In the genomic region with DNA sequence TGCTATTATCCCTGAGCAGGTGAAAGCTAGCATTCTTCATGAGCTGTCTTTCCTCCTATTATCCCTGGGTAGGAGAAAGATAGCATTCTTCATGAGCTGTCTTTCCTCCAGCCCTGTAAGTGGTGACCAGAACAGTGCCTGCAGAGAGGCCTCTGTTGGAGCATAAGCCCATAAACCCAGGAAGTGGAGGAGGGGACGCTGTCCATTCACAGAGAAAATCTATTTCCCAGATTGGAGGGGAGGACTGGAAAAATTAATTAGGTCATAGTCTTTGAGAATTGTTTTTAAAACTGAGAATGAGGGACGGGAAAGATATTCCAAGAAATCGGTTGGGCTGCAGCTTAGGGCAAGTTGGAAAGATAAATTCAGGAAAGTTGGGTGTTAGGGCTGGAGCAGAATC, we compare ENCODE assay signal across 14 mouse cellular contexts. TPM values are rescaled to one million over a fixed set of nuclear protein-coding genes. Genes with fewer than 3 reads are reported as not detected.
DNase-seq lines count a peak whose midpoint lies in the region; ATAC-seq and TF ChIP-seq lines count a peak whose summit lies in the region.
"Had no signal": no experiment of that assay in that cellular context is flagged by ENCODE, and none has a peak within 500 bp of the region (broad histone marks: within the 10 kb centered on the region; RNA-seq: fewer than 3 reads in every experiment).

No protein-coding gene starts in this region.

- no peak overlapping the region for H3K4me3 ChIP-seq in layer of hippocampus, adult 2 months
- no peak overlapping the region for H3K4me3 ChIP-seq in heart, embryonic 14.5 days (ENCODE audit: control insufficient read depth in 1 of 2, insufficient read depth in 1 of 2, low read depth in 1 of 2, low read length in 2 of 2)
- no peak overlapping the region for H3K4me3 ChIP-seq in liver, embryonic 15.5 days (replicated peaks)
- H3K4me3 ChIP-seq: embryonic facial prominence, embryonic 12.5 days had no signal

- H3K9me3 ChIP-seq in heart, embryonic 14.5 days (ENCODE audit: control insufficient read depth, low read length): no peaks in the 10 kb centered on the region
- no peaks in the 10 kb centered on the region for H3K9me3 ChIP-seq in liver, embryonic 15.5 days (replicated peaks)
- H3K9me3 ChIP-seq: embryonic facial prominence, embryonic 12.5 days had no signal

- no peak for TF ChIP-seq CTCF in layer of hippocampus, adult 2 months (conservative IDR thresholded peaks at IDR 0.05)

- intact Hi-C loops in left cerebral cortex, postnatal 25 days (cut with DNase I): loop anchor here (5.0 to 10.0 kb wide), 6 partner anchors 295 to 758 kb away; a partner anchor contains a TSS

- ATAC-seq in heart, embryonic 14.5 days (ENCODE audit: insufficient number of reproducible peaks, insufficient read depth, low FRiP score, low read depth): no peak
- ATAC-seq in liver, embryonic 15.5 days (ENCODE audit: insufficient read depth): no peak

- peaks cover 18 to 34% of the 10 kb centered on the region in 2 experiments for H3K4me1 ChIP-seq in heart, embryonic 14.5 days (ENCODE audit: control insufficient read depth in 2 of 2, insufficient read depth in 2 of 2, low read length in 2 of 2)
- peaks cover 3% of the 10 kb centered on the region; the same call in 1 of the 2 replicates for H3K4me1 ChIP-seq in liver, embryonic 15.5 days (replicated peaks)

- no peaks in the 10 kb centered on the region for H3K27me3 ChIP-seq in heart, embryonic 14.5 days (ENCODE audit: control insufficient read depth, insufficient read depth, low read length)
- H3K27me3 ChIP-seq in liver, embryonic 15.5 days: no peaks in the 10 kb centered on the region; the same call in 1 of the 2 replicates
- H3K27me3 ChIP-seq: embryonic facial prominence, embryonic 12.5 days had no signal

- H3K27ac ChIP-seq in layer of hippocampus, adult 2 months: peak overlapping the region; percentile 28; the same call in 1 of the 2 replicates
- H3K27ac ChIP-seq in heart, embryonic 14.5 days (replicated peaks in 1 of 2; ENCODE audit: control insufficient read depth in 1 of 2, insufficient read depth in 1 of 2, low read depth in 2 of 2, low read length in 2 of 2): peak overlapping the region; percentile 65 to 79
- peak overlapping the region; percentile 0; the same call in 1 of the 2 replicates for H3K27ac ChIP-seq in liver, embryonic 15.5 days (replicated peaks)
- H3K27ac ChIP-seq: embryonic facial prominence, embryonic 12.5 days had no signal

- no peaks in the 10 kb centered on the region for H3K36me3 ChIP-seq in heart, embryonic 14.5 days (ENCODE audit: control insufficient read depth, insufficient read depth, low read length)
- H3K36me3 ChIP-seq in liver, embryonic 15.5 days (replicated peaks): no peaks in the 10 kb centered on the region
- H3K36me3 ChIP-seq: embryonic facial prominence, embryonic 12.5 days had no signal

- H3K4me2 ChIP-seq in heart, embryonic 14.5 days (ENCODE audit: low read length): no peak overlapping the region
- H3K4me2 ChIP-seq in liver, embryonic 15.5 days: no peak overlapping the region
- H3K4me2 ChIP-seq: embryonic facial prominence, embryonic 12.5 days had no signal

- peak; percentile 94 for DNase-seq in heart, adult 11 months
- no peak for DNase-seq in heart, postnatal 4 days
- no peak for DNase-seq in layer of hippocampus, adult 2 months (ENCODE audit: low spot score in 2 of 2)
- no peak for DNase-seq in layer of hippocampus, adult 18-20 months (ENCODE audit: low spot score in 2 of 2)
- DNase-seq in retina, postnatal 1 day: no peak
- DNase-seq in left cerebral cortex, postnatal 25 days (ENCODE audit: low spot score in 2 of 2): no peak
- DNase-seq: adrenal gland, postnatal 25 days; cerebellum, adult 2 months; lung, postnatal 14 days had no signal

- H3K9ac ChIP-seq in heart, embryonic 14.5 days (ENCODE audit: low read length): no peak overlapping the region
- no peak overlapping the region for H3K9ac ChIP-seq in liver, embryonic 15.5 days
- H3K9ac ChIP-seq: embryonic facial prominence, embryonic 12.5 days had no signal

- WGBS in heart, embryonic 14.5 days: 49% methylated on average over 3 of the region's 3 CpGs
- WGBS in liver, embryonic 15.5 days (ENCODE audit: insufficient replicate concordance): 39% methylated on average over 3 of the region's 3 CpGs

RNA-seq across cellular contexts. Expression of a gene that starts 24.3 kb away (rescaled TPM):
- not detected for total RNA-seq in heart, postnatal 4 days (2021)
- total RNA-seq in layer of hippocampus, adult 2 months (2021): not detected
- total RNA-seq in layer of hippocampus, adult 18-20 months (2021): not detected
- not detected in 2 replicates for polyA plus RNA-seq in heart, embryonic 14.5 days (2014; fragmentation: Nextera tagmentation; extraction: Ambion mirVana)
- polyA plus RNA-seq in liver, embryonic 15.5 days (2015; fragmentation: Nextera tagmentation; extraction: Ambion mirVana): not detected in 2 replicates
- not detected for total RNA-seq in left cerebral cortex, postnatal 25 days (2021)
- total RNA-seq: layer of hippocampus, postnatal 10 days had no signal
- polyA plus RNA-seq: C2C12; cerebellum, adult 2 months; embryonic facial prominence, embryonic 12.5 days had no signal

Comparison
In these comparisons a context has a peak if more than half of its experiments do, and no peak if none do; other contexts are left out.
1. H3K27ac ChIP-seq: peak in every context shown above with its lines; median percentile 72 in heart, embryonic 14.5 days; 28 in layer of hippocampus, adult 2 months; 0 in liver, embryonic 15.5 days.